Mouse (Mus musculus): ENCODE measurements around the gene Lcor. TPM values are rescaled to one million over a fixed set of nuclear protein-coding genes. Genes with fewer than 3 reads are reported as not detected.

Lcor gene
- polyA plus RNA-seq, 1 experiment, result 4.8 TPM

GRCm38 (mm10) chr19:41449415-41450075 is 32.9 kb upstream of the Lcor start:
- WGBS, result 84% methylated on average over 7 of the region's 7 CpGs
- DNase-seq, result no peak
- Histone ChIP-seq H3K27me3 (ENCODE audit: control insufficient read depth, insufficient read depth, low read length) (no peaks in the 10 kb centered on the region), H3K4me1 (replicated peaks; ENCODE audit: control insufficient read depth, insufficient read depth, low read length) (no peaks in the 10 kb centered on the region; the same call in 1 of the 2 replicates), H3K4me3 (ENCODE audit: control insufficient read depth, insufficient read depth, low read length) (no peak overlapping the region), H3K36me3 (ENCODE audit: control insufficient read depth, insufficient read depth, low read length) (no peaks in the 10 kb centered on the region), H3K27ac (ENCODE audit: control insufficient read depth, insufficient read depth, low read length) (no peak overlapping the region)
- TF ChIP-seq CTCF (IDR thresholded peaks at IDR 0.05; ENCODE audit: borderline replicate concordance, control insufficient read depth, extremely low read depth, insufficient read depth, low read length, poor library complexity) (no peak), POLR2A (IDR thresholded peaks at IDR 0.05; ENCODE audit: control insufficient read depth, extremely low read depth, insufficient read depth, low read length, poor library complexity) (no peak)

GRCm38 (mm10) chr19:41452166-41452565 is 30.3 kb upstream of the Lcor start:
- H3K4me1 ChIP-seq (replicated peaks; ENCODE audit: control insufficient read depth, insufficient read depth, low read length), result no peaks in the 10 kb centered on the region
- DNase-seq, result no peak
- 35% methylated on average over 3 of the region's 3 CpGs for WGBS
- no peaks in the 10 kb centered on the region for H3K27me3 ChIP-seq (ENCODE audit: control insufficient read depth, insufficient read depth, low read length)
- H3K4me3 ChIP-seq (ENCODE audit: control insufficient read depth, insufficient read depth, low read length), result no peak overlapping the region
- H3K36me3 ChIP-seq (ENCODE audit: control insufficient read depth, insufficient read depth, low read length), result no peaks in the 10 kb centered on the region
- TF ChIP-seq POLR2A (IDR thresholded peaks at IDR 0.05; ENCODE audit: control insufficient read depth, extremely low read depth, insufficient read depth, low read length, poor library complexity) (no peak), CTCF (IDR thresholded peaks at IDR 0.05; ENCODE audit: borderline replicate concordance, control insufficient read depth, extremely low read depth, insufficient read depth, low read length, poor library complexity) (no peak)
- no peak overlapping the region for H3K27ac ChIP-seq (ENCODE audit: control insufficient read depth, insufficient read depth, low read length)

GRCm38 (mm10) chr19:41454601-41455000 is 27.8 kb upstream of the Lcor start:
- 73% methylated on average over 6 of the region's 7 CpGs for WGBS
- no peak for DNase-seq

GRCm38 (mm10) chr19:41455091-41455626 is 27.3 kb upstream of the Lcor start:
- TF ChIP-seq CTCF (IDR thresholded peaks at IDR 0.05; ENCODE audit: borderline replicate concordance, control insufficient read depth, extremely low read depth, insufficient read depth, low read length, poor library complexity), result no peak
- no peak for TF ChIP-seq POLR2A (IDR thresholded peaks at IDR 0.05; ENCODE audit: control insufficient read depth, extremely low read depth, insufficient read depth, low read length, poor library complexity)
- Histone ChIP-seq H3K36me3 (ENCODE audit: control insufficient read depth, insufficient read depth, low read length) (no peaks in the 10 kb centered on the region), H3K4me1 (replicated peaks; ENCODE audit: control insufficient read depth, insufficient read depth, low read length) (no peaks in the 10 kb centered on the region), H3K4me3 (ENCODE audit: control insufficient read depth, insufficient read depth, low read length) (no peak overlapping the region), H3K27ac (ENCODE audit: control insufficient read depth, insufficient read depth, low read length) (no peak overlapping the region), H3K27me3 (ENCODE audit: control insufficient read depth, insufficient read depth, low read length) (no peaks in the 10 kb centered on the region)
- no peak for DNase-seq
- WGBS, result 63% methylated on average over 6 of the region's 6 CpGs

More at GRCm38 (mm10) chr19:41454601-41455000, 27.8 kb upstream of the Lcor start:
- Histone ChIP-seq H3K4me3 (ENCODE audit: control insufficient read depth, insufficient read depth, low read length) (no peak overlapping the region), H3K4me1 (replicated peaks; ENCODE audit: control insufficient read depth, insufficient read depth, low read length) (no peaks in the 10 kb centered on the region), H3K36me3 (ENCODE audit: control insufficient read depth, insufficient read depth, low read length) (no peaks in the 10 kb centered on the region), H3K27ac (ENCODE audit: control insufficient read depth, insufficient read depth, low read length) (no peak overlapping the region), H3K27me3 (ENCODE audit: control insufficient read depth, insufficient read depth, low read length) (no peaks in the 10 kb centered on the region)
- TF ChIP-seq POLR2A (IDR thresholded peaks at IDR 0.05; ENCODE audit: control insufficient read depth, extremely low read depth, insufficient read depth, low read length, poor library complexity), result no peak
- TF ChIP-seq CTCF (IDR thresholded peaks at IDR 0.05; ENCODE audit: borderline replicate concordance, control insufficient read depth, extremely low read depth, insufficient read depth, low read length, poor library complexity), result no peak

- WGBS, result 96% methylated on average over 5 of the region's 5 CpGs
- TF ChIP-seq CTCF (IDR thresholded peaks at IDR 0.05; ENCODE audit: borderline replicate concordance, control insufficient read depth, extremely low read depth, insufficient read depth, low read length, poor library complexity) (no peak), POLR2A (IDR thresholded peaks at IDR 0.05; ENCODE audit: control insufficient read depth, extremely low read depth, insufficient read depth, low read length, poor library complexity) (no peak)
- H3K27ac ChIP-seq (ENCODE audit: control insufficient read depth, insufficient read depth, low read length), result no peak overlapping the region
Observed at GRCm38 (mm10) chr19:41457181-41457580, 25.3 kb upstream of the Lcor start.

GRCm38 (mm10) chr19:41462166-41462735 is 20.2 kb upstream of the Lcor start:
- Histone ChIP-seq H3K36me3 (ENCODE audit: control insufficient read depth, insufficient read depth, low read length) (no peaks in the 10 kb centered on the region), H3K27ac (ENCODE audit: control insufficient read depth, insufficient read depth, low read length) (no peak overlapping the region), H3K4me3 (ENCODE audit: control insufficient read depth, insufficient read depth, low read length) (no peak overlapping the region), H3K4me1 (replicated peaks; ENCODE audit: control insufficient read depth, insufficient read depth, low read length) (no peaks in the 10 kb centered on the region), H3K27me3 (ENCODE audit: control insufficient read depth, insufficient read depth, low read length) (no peaks in the 10 kb centered on the region)
- WGBS, result 92% methylated on average over 9 of the region's 9 CpGs
- no peak for DNase-seq
- TF ChIP-seq POLR2A (IDR thresholded peaks at IDR 0.05; ENCODE audit: control insufficient read depth, extremely low read depth, insufficient read depth, low read length, poor library complexity) (no peak), CTCF (IDR thresholded peaks at IDR 0.05; ENCODE audit: borderline replicate concordance, control insufficient read depth, extremely low read depth, insufficient read depth, low read length, poor library complexity) (no peak)

More at GRCm38 (mm10) chr19:41457181-41457580, 25.3 kb upstream of the Lcor start:
- Histone ChIP-seq H3K36me3 (ENCODE audit: control insufficient read depth, insufficient read depth, low read length) (no peaks in the 10 kb centered on the region), H3K27me3 (ENCODE audit: control insufficient read depth, insufficient read depth, low read length) (no peaks in the 10 kb centered on the region), H3K4me3 (ENCODE audit: control insufficient read depth, insufficient read depth, low read length) (no peak overlapping the region), H3K4me1 (replicated peaks; ENCODE audit: control insufficient read depth, insufficient read depth, low read length) (no peaks in the 10 kb centered on the region)
- DNase-seq, result no peak

Measured in thymus, adult 2 months (tissue).